Mouse (Mus musculus) myocyte (in vitro differentiated cells): Measurements from ENCODE around the gene Ctbp2. TPM values are rescaled to one million over a fixed set of nuclear protein-coding genes. Genes with fewer than 3 reads are reported as not detected.

Experiments
- H3K27me3 ChIP-seq: one replicate; pipeline ENCODE4 v1.6.1; 2011; ENCODE audit not compliant: control insufficient read depth, insufficient read depth, insufficient read length
- H3K36me3 ChIP-seq: one replicate; pipeline ENCODE4 v1.6.1; 2011; ENCODE audit not compliant: control insufficient read depth, insufficient read depth
- H3K4me2 ChIP-seq: one replicate; pipeline ENCODE4 v1.6.1; 2011; ENCODE audit warnings: low read depth, control low read depth
- H3K4me3 ChIP-seq: one replicate; pipeline ENCODE4 v1.5.1; 2011; ENCODE audit warnings: mild to moderate bottlenecking, control low read depth, moderate library complexity
- H3K79me2 ChIP-seq: one replicate; pipeline ENCODE4 v1.6.1; 2011; ENCODE audit not compliant: control insufficient read depth, insufficient read depth
- H3ac ChIP-seq: one replicate; pipeline ENCODE4 v1.6.1; 2011; ENCODE audit not compliant: control insufficient read depth, insufficient read length
- CEBPB ChIP-seq: IDR thresholded peaks from 2 replicates; pipeline ENCODE4 v1.6.1; 2011; ENCODE audit warnings: mild to moderate bottlenecking, moderate library complexity; ENCODE audit not compliant: poor library complexity, insufficient read depth, severe bottlenecking
- E2F4 ChIP-seq: IDR thresholded peaks from one replicate; pipeline ENCODE4 v1.6.1; 2011; ENCODE audit warnings: mild to moderate bottlenecking, control low read depth, moderate library complexity; ENCODE audit not compliant: insufficient read depth
- MAX ChIP-seq: IDR thresholded peaks from one replicate; pipeline ENCODE4 v1.6.1; 2011; ENCODE audit warnings: low read depth, mild to moderate bottlenecking, control low read depth
- MYOD1 ChIP-seq, 3 experiments: IDR thresholded peaks; one replicate each; pipeline ENCODE4 v1.6.1; 2011; ENCODE audit warnings: control low read depth in 2 of 3, low read depth in 2 of 3, mild to moderate bottlenecking in 2 of 3, moderate library complexity in 1 of 3; ENCODE audit not compliant: insufficient read length in 2 of 3, control insufficient read depth in 1 of 3
- MYOG ChIP-seq, 3 experiments: IDR thresholded peaks; one replicate each; pipeline ENCODE4 v1.6.1; 2011; ENCODE audit warnings: control low read depth in 2 of 3, low read depth in 2 of 3, mild to moderate bottlenecking in 2 of 3; ENCODE audit not compliant: insufficient read length in 2 of 3, control insufficient read depth in 1 of 3, insufficient read depth in 1 of 3
- POLR2A ChIP-seq: IDR thresholded peaks from one replicate; pipeline ENCODE4 v1.6.1; 2011; ENCODE audit warnings: low read depth, mild to moderate bottlenecking, control low read depth, moderate library complexity; ENCODE audit not compliant: insufficient read length
- POLR2AphosphoS2 ChIP-seq: IDR thresholded peaks from one replicate; pipeline ENCODE4 v1.6.1; 2011; ENCODE audit warnings: low read depth, control low read depth; ENCODE audit not compliant: insufficient read length
- REST ChIP-seq: IDR thresholded peaks from one replicate; pipeline ENCODE4 v1.6.1; 2011; ENCODE audit warnings: mild to moderate bottlenecking, control low read depth, moderate library complexity; ENCODE audit not compliant: insufficient read depth, insufficient read length
- SRF ChIP-seq: IDR thresholded peaks from one replicate; pipeline ENCODE4 v1.6.1; 2011; ENCODE audit warnings: low read depth; ENCODE audit not compliant: control insufficient read depth, insufficient read length
- TCF12 ChIP-seq: IDR thresholded peaks from one replicate; pipeline ENCODE4 v1.6.1; 2011; ENCODE audit warnings: mild to moderate bottlenecking, control low read depth; ENCODE audit not compliant: poor library complexity, insufficient read depth, severe bottlenecking
- TCF3 ChIP-seq: IDR thresholded peaks from one replicate; pipeline ENCODE4 v1.6.1; 2011; ENCODE audit warnings: low read depth, control low read depth; ENCODE audit not compliant: insufficient read length
- USF1 ChIP-seq: IDR thresholded peaks from one replicate; pipeline ENCODE4 v1.6.1; 2011; ENCODE audit warnings: low read depth, mild to moderate bottlenecking, control low read depth, moderate library complexity
- polyA plus RNA-seq: library from polyadenylated mRNA; unstranded; fragments of >200 nt; fragmentation: generic; extraction: Trizol; gene quantifications from one replicate; pipeline ENCODE4 v1.2.1, GENCODE M21; 2012; ENCODE audit warnings: missing spikeins

Gene Ctbp2
- polyA plus RNA-seq, 1 experiment = 22.4 TPM

GRCm38 (mm10) chr7:133056924-133057323, 67.2 kb downstream of the Ctbp2 start:
- no peak overlapping the region for H3K4me3 ChIP-seq
- H3K36me3 ChIP-seq = no peaks in the 10 kb centered on the region
- H3K4me2 ChIP-seq = no peak overlapping the region
- no peaks in the 10 kb centered on the region for H3K27me3 ChIP-seq
- TF ChIP-seq SRF (no peak), USF1 (no peak), POLR2AphosphoS2 (no peak), REST (no peak), TCF12 (no peak), MYOG (IDR thresholded peaks at IDR 0.05; ENCODE audit: control insufficient read depth in 1 of 3, insufficient read depth in 1 of 3, insufficient read length in 2 of 3, low read depth in 2 of 3) (no peak), CEBPB (no peak), POLR2A (no peak), MAX (no peak), E2F4 (no peak), TCF3 (no peak), MYOD1 (IDR thresholded peaks at IDR 0.05; ENCODE audit: control insufficient read depth in 1 of 3, insufficient read length in 2 of 3, low read depth in 2 of 3) (no peak)
- H3K79me2 ChIP-seq = peaks cover 54% of the 10 kb centered on the region
- H3ac ChIP-seq = no peak overlapping the region

- Histone ChIP-seq H3K36me3 (no peaks in the 10 kb centered on the region), H3K4me3 (no peak overlapping the region), H3K4me2 (no peak overlapping the region), H3K79me2 (peaks cover 37% of the 10 kb centered on the region), H3ac (no peak overlapping the region), H3K27me3 (no peaks in the 10 kb centered on the region)
- no peak for TF ChIP-seq POLR2A
- TF ChIP-seq E2F4 = no peak
- TF ChIP-seq USF1 = no peak
- no peak for TF ChIP-seq TCF12
- TF ChIP-seq CEBPB = no peak
- TF ChIP-seq SRF = no peak
- no peak for TF ChIP-seq MYOD1 (IDR thresholded peaks at IDR 0.05; ENCODE audit: control insufficient read depth in 1 of 3, insufficient read length in 2 of 3, low read depth in 2 of 3)
- TF ChIP-seq POLR2AphosphoS2 = no peak
- no peak for TF ChIP-seq REST
- no peak for TF ChIP-seq MYOG (IDR thresholded peaks at IDR 0.05; ENCODE audit: control insufficient read depth in 1 of 3, insufficient read depth in 1 of 3, insufficient read length in 2 of 3, low read depth in 2 of 3)
- no peak for TF ChIP-seq MAX
- no peak for TF ChIP-seq TCF3
Observed at GRCm38 (mm10) chr7:133054486-133054885, 69.7 kb downstream of the Ctbp2 start.

- TF ChIP-seq POLR2A = no peak
- no peak for TF ChIP-seq TCF12
- TF ChIP-seq CEBPB = no peak
- no peak for TF ChIP-seq MAX
- no peak for TF ChIP-seq MYOD1 (IDR thresholded peaks at IDR 0.05; ENCODE audit: control insufficient read depth in 1 of 3, insufficient read length in 2 of 3, low read depth in 2 of 3)
- no peak for TF ChIP-seq MYOG (IDR thresholded peaks at IDR 0.05; ENCODE audit: control insufficient read depth in 1 of 3, insufficient read depth in 1 of 3, insufficient read length in 2 of 3, low read depth in 2 of 3)
- no peak for TF ChIP-seq POLR2AphosphoS2
- TF ChIP-seq REST = no peak
- no peak for TF ChIP-seq E2F4
- TF ChIP-seq TCF3 = no peak
- no peak for TF ChIP-seq SRF
- TF ChIP-seq USF1 = no peak
- Histone ChIP-seq H3K36me3 (no peaks in the 10 kb centered on the region), H3K4me2 (no peak overlapping the region), H3K27me3 (no peaks in the 10 kb centered on the region), H3ac (no peak overlapping the region), H3K79me2 (peaks cover 41% of the 10 kb centered on the region), H3K4me3 (no peak overlapping the region)
Observed at GRCm38 (mm10) chr7:133053757-133054156, 70.4 kb downstream of the Ctbp2 start.

DNA sequence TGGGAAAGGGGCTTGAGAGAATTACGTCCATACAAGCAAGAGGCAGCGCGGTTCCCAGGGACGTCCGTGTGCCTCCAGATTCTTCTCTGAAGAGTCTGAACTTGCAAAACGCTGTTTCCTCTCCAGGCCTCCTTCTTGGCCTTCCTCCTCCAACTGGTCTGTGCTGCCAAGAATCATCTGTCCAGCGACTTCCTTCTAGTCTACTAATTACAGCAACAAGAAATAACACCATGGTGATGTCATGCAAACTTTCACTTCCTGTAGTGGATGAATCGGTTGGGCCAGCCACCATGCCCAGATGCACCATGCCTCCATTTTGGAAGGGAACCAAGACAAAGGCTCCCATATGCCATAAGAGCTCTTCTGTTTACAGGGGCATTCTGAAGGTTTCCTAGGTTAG, 71.3 kb downstream of the Ctbp2 start:
- Histone ChIP-seq H3K4me2 (no peak overlapping the region), H3K4me3 (no peak overlapping the region), H3K79me2 (peaks cover 44% of the 10 kb centered on the region), H3K36me3 (no peaks in the 10 kb centered on the region), H3ac (no peak overlapping the region), H3K27me3 (no peaks in the 10 kb centered on the region)
- TF ChIP-seq CEBPB = no peak
- TF ChIP-seq MYOG (IDR thresholded peaks at IDR 0.05; ENCODE audit: control insufficient read depth in 1 of 3, insufficient read depth in 1 of 3, insufficient read length in 2 of 3, low read depth in 2 of 3) = no peak
- TF ChIP-seq MAX = no peak
- no peak for TF ChIP-seq REST
- TF ChIP-seq MYOD1 (IDR thresholded peaks at IDR 0.05; ENCODE audit: control insufficient read depth in 1 of 3, insufficient read length in 2 of 3, low read depth in 2 of 3) = no peak
- TF ChIP-seq USF1 = no peak
- no peak for TF ChIP-seq POLR2A
- no peak for TF ChIP-seq TCF3
- no peak for TF ChIP-seq TCF12
- no peak for TF ChIP-seq E2F4
- TF ChIP-seq SRF = no peak
- no peak for TF ChIP-seq POLR2AphosphoS2

- Histone ChIP-seq H3K27me3 (no peaks in the 10 kb centered on the region), H3K79me2 (peaks cover 47% of the 10 kb centered on the region), H3K4me3 (no peak overlapping the region), H3K36me3 (no peaks in the 10 kb centered on the region), H3K4me2 (no peak overlapping the region), H3ac (no peak overlapping the region)
- TF ChIP-seq MYOD1 (IDR thresholded peaks at IDR 0.05; ENCODE audit: control insufficient read depth in 1 of 3, insufficient read length in 2 of 3, low read depth in 2 of 3) = no peak
- TF ChIP-seq MYOG (IDR thresholded peaks at IDR 0.05; ENCODE audit: control insufficient read depth in 1 of 3, insufficient read depth in 1 of 3, insufficient read length in 2 of 3, low read depth in 2 of 3) = no peak
- no peak for TF ChIP-seq POLR2A
- TF ChIP-seq REST = no peak
- no peak for TF ChIP-seq SRF
- TF ChIP-seq POLR2AphosphoS2 = no peak
- no peak for TF ChIP-seq MAX
- TF ChIP-seq TCF3 = no peak
- TF ChIP-seq CEBPB = no peak
- TF ChIP-seq USF1 = no peak
- no peak for TF ChIP-seq TCF12
- TF ChIP-seq E2F4 = no peak
Observed at GRCm38 (mm10) chr7:133050681-133051080, 73.5 kb downstream of the Ctbp2 start.
